Mouse (Mus musculus): ENCODE measurements around the gene Anp32e.
"Not testable (repeated sequence)": the region's sequence is repeated elsewhere in the genome, so short reads cannot be mapped to it uniquely, and the experiment has no call there.

The Anp32e gene

GRCm38 (mm10) chr3:95944742-95945141 lies 15.7 kb downstream of the Anp32e start:
- no peak for DNase-seq

GRCm38 (mm10) chr3:95945731-95946240 lies 16.7 kb downstream of the Anp32e start:
- no peak for DNase-seq

- DNase-seq, result no peak
These were observed 19.3 kb downstream of the Anp32e start for GRCm38 (mm10) chr3:95948325-95948724.

GRCm38 (mm10) chr3:95950763-95951551 lies 21.9 kb downstream of the Anp32e start:
- peak; percentile 96 for DNase-seq

GRCm38 (mm10) chr3:95951566-95951965 lies 22.5 kb downstream of the Anp32e start:
- not testable (repeated sequence) for DNase-seq

- no peak for DNase-seq
These were observed 24.0 kb downstream of the Anp32e start for GRCm38 (mm10) chr3:95953023-95953422.

- DNase-seq, result no peak
These were observed 24.5 kb downstream of the Anp32e start for GRCm38 (mm10) chr3:95953522-95953921.

GRCm38 (mm10) chr3:95954648-95955173 lies 25.7 kb downstream of the Anp32e start:
- DNase-seq, result not testable (repeated sequence)

GRCm38 (mm10) chr3:95955318-95955717 lies 26.3 kb downstream of the Anp32e start:
- no peak for DNase-seq

- DNase-seq, result no peak
These were observed 28.5 kb downstream of the Anp32e start for GRCm38 (mm10) chr3:95957359-95958148.

GRCm38 (mm10) chr3:95959082-95959481 lies 30.0 kb downstream of the Anp32e start:
- no peak for DNase-seq

- DNase-seq, result no peak
These were observed 30.8 kb downstream of the Anp32e start for GRCm38 (mm10) chr3:95959807-95960206.

- DNase-seq, result not testable (repeated sequence)
These were observed 33.1 kb downstream of the Anp32e start for GRCm38 (mm10) chr3:95962182-95962581.

GRCm38 (mm10) chr3:95963230-95963629 lies 34.2 kb downstream of the Anp32e start:
- no peak for DNase-seq

- DNase-seq, result peak; percentile 48
These were observed 34.6 kb downstream of the Anp32e start for GRCm38 (mm10) chr3:95963681-95964080.

GRCm38 (mm10) chr3:95965518-95966451 lies 36.7 kb downstream of the Anp32e start:
- no peak for DNase-seq

- DNase-seq, result no peak
These were observed 40.2 kb downstream of the Anp32e start for GRCm38 (mm10) chr3:95969277-95969676.

- DNase-seq, result not testable (repeated sequence)
These were observed 41.6 kb downstream of the Anp32e start for GRCm38 (mm10) chr3:95970661-95971060.

GRCm38 (mm10) chr3:95972251-95972872 lies 43.3 kb downstream of the Anp32e start:
- DNase-seq, result no peak

GRCm38 (mm10) chr3:95972873-95973634 lies 44.0 kb downstream of the Anp32e start:
- no peak for DNase-seq

GRCm38 (mm10) chr3:95977079-95977478 lies 48.0 kb downstream of the Anp32e start:
- no peak for DNase-seq
